Mouse (Mus musculus): Measurements from ENCODE around the gene Lcn11.
"Not testable (repeated sequence)": the region's sequence is repeated elsewhere in the genome, so short reads cannot be mapped to it uniquely, and the experiment has no call there.

Gene Lcn11

GRCm38 (mm10) chr2:25776717-25777116, at the start of gene Lcn11:
Gene Lcn11 (plus strand): TSS chr2:25777017.
- no peak for DNase-seq (ENCODE audit: low spot score)

GRCm38 (mm10) chr2:25733199-25733930, 43.5 kb upstream of the Lcn11 start:
- no peak for DNase-seq (ENCODE audit: low spot score)

DNA sequence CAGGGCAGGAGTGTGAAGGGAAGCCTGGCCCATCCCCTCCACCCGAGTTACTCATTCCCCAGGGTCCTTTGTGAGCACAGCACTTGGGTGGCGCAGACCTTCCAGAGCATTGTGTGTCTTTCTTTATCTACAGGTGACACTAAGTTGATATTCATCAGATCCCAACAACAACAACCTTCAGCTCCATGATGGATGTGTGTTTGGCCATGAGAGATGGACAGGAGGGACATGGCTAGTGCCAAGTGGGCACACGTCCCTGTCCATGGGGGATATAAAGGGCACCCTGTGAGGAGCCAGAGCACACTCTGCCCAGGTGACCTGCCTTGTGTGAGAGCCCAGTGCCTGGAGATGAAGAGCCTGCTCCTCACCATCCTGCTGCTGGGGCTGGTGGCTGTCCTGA, 40.1 kb upstream of the Lcn11 start, which contains the start of gene Obp2b:
Gene Obp2b (plus strand): TSS at position 301 of the 400 bp plus-strand sequence.
- not testable (repeated sequence) for DNase-seq (ENCODE audit: low spot score)

- no peak for DNase-seq (ENCODE audit: low spot score)
Observed at GRCm38 (mm10) chr2:25741671-25742070, 35.1 kb upstream of the Lcn11 start.

GRCm38 (mm10) chr2:25754201-25754600, 22.6 kb upstream of the Lcn11 start:
- no peak for DNase-seq (ENCODE audit: low spot score)

DNA sequence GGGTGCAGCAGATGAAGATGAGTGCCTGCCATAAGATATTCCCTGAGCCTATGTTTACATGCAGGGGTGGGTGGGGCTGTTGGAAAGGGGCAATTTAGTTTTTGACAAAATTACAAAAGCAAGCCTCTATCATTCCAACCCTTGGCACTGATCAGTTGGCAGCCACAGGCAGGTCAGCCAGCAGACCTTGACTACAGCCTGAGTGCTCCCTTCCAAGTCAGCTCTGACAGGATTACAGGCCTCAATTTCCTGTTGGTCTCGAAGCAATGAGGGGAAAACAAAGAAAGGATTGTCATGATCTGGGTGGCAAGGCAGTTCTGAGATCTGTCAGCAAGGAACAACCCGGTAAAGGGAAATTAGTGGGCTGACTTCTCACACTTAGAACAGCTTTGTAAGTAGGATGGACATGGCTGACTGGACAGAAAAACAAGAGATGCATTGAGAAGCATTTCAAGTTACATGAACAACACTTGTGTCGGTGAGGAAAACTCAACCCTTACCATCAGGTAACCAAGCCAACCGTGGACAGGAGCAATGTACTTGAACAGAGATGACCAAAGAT, 18.7 kb upstream of the Lcn11 start:
- no peak for DNase-seq (ENCODE audit: low spot score)

GRCm38 (mm10) chr2:25765269-25765668, 11.5 kb upstream of the Lcn11 start, which contains the start of gene Lcn3:
Gene Lcn3 (plus strand): TSS chr2:25765569.
- no peak for DNase-seq (ENCODE audit: low spot score)

- no peak for DNase-seq (ENCODE audit: low spot score)
Observed at GRCm38 (mm10) chr2:25767764-25768163, 9.1 kb upstream of the Lcn11 start.

DNA sequence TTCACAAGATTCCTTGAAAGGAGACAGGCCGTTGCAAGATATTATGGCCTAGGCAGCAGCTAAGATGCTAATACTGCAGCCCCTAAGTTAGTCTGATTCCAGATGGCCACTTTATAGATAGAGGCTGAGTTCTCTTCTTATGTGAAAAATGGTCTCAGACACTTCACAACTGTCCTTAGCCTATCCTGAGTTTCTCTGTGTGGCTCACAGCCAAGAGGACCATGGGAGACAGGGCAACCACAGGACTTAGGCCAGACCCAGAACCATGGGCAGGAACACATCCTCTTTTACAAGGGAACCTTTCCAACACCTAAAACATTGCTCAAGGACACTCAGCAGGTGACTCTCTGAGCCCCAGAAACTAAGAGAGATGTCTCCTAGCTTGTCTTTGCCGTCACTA, 3.3 kb upstream of the Lcn11 start:
- no peak for DNase-seq (ENCODE audit: low spot score)

- DNase-seq (ENCODE audit: low spot score), result no peak
Observed at GRCm38 (mm10) chr2:25774640-25775039, 2.2 kb upstream of the Lcn11 start.

- no peak for DNase-seq (ENCODE audit: low spot score)
Observed at GRCm38 (mm10) chr2:25775991-25776390, 826 bp upstream of the Lcn11 start.

DNA sequence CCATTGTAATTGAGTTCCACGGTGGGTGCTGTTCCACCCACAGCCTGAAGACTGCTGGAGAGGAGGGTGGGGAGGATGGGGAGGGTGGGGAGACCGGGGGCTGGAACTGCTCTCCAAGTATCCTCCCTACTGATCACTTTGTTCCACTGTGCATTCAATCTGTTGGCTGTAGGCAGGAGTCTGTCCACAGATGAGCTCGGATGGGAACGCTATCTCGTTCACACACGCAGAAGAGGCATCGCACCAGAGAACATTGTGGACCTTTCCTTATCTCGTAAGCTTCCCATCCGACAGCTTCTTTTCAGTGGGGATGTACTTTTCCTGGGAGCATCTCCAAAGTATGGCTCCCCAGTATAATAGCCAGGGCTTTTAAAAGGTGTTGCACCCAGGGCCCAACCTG, 2.3 kb downstream of the Lcn11 start:
- DNase-seq (ENCODE audit: low spot score), result no peak

- DNase-seq (ENCODE audit: low spot score), result no peak
Observed at GRCm38 (mm10) chr2:25780921-25781320, 4.1 kb downstream of the Lcn11 start.

DNA sequence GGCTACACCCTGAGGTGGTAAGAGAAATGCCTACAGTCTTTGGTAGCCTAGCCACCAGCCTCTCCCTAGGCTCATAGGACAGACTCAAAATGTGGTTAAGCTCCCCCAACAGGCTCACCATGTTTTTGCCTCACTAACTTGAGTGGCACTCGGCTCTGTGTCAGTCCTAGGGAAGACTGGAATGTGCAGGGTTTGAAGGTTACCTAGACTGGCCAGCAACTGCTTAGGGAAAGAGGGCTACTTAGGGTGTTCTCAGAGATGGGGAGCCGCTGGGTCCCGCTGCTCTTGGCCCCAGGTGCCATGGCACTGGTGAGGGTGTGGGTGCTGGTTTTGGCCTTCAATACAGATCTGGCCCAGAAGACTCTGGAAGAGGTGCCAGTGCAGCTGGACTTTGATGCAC, 5.1 kb downstream of the Lcn11 start, which contains the start of gene Gm13539:
Gene Gm13539 (plus strand): TSS at position 301 of the 400 bp plus-strand sequence.
- DNase-seq (ENCODE audit: low spot score), result no peak

DNA sequence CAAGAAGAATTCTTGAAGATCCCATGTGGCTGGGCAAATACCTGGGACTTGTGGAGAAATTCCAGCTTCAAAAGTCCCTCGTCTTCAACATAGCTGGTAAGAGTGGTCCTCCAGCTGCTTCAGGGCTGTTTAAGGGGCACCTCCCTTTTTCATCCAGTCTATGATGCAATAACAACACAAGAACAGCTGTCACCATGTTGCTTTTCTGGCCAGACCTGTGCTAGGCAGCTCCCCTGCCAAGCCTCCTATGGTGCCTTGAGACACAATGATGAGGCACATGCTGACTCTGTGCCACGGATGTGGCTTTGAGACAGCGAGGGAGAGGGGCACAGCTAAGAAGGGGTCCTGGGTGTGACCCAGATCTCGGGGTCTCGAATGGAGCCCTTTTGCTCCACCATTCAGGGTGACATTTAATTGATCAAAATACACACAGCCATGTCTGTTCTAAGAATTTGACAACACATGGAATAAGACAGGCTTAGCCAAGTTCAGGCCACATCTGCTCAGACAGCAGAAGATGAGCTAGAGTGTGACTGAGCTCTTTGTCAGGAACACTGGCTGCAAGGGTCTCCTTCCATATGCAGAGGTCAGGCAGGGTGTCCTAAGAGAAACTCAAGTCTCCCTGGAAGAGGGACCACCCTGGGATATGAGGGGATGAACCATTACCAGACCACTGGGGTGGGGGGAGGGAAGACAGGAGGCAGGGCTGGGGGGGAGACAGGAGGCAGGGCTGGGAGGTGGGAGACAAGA, 8.9 kb downstream of the Lcn11 start:
- no peak for DNase-seq (ENCODE audit: low spot score)

- DNase-seq (ENCODE audit: low spot score), result no peak
Observed at GRCm38 (mm10) chr2:25789092-25789491, 12.3 kb downstream of the Lcn11 start.

DNA sequence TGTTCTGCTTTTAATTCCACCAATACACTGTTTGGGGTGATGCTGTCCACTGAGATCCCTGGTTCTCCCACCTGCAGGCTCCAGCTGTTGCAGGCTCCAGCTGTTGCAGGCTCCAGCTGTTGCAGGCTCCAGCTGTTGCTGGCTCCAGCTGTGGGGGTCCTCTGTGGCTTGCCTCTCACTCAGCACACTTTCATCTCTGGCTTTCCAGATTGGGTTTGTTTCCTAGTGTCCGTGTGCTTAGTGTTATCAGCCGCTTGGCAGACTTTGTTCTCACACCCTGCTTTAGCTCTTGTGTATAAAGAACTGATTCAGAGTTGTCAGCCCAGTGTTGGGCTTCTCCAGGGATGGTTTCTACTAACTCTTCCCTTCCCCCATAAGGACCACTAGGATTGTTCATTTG, 20.8 kb downstream of the Lcn11 start:
- DNase-seq (ENCODE audit: low spot score), result no peak

DNA sequence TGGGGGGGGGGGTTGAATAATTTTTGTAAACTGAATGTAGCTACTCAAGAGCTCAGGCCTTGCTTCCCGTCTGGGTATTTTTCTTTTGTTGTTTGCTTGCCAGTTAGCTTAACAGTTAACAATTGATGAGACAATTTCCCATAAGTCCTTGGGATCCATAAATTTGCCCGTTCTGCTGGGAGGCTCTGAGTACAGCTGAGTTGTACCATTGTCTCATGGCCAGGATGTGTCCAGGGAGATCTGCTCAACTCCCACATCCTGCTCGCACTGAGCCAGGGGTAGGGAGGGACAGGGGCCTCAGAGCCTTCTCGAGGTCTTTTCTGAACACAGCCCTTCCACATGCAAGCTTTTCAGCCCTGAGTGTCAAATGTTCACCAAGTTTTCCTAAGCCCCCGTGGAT, 21.2 kb downstream of the Lcn11 start:
- DNase-seq (ENCODE audit: low spot score), result no peak

- DNase-seq (ENCODE audit: low spot score), result no peak
Observed at GRCm38 (mm10) chr2:25811711-25812110, 34.9 kb downstream of the Lcn11 start.

GRCm38 (mm10) chr2:25813364-25813763, 36.5 kb downstream of the Lcn11 start:
- DNase-seq (ENCODE audit: low spot score), result no peak

- DNase-seq (ENCODE audit: low spot score), result not testable (repeated sequence)
Observed at GRCm38 (mm10) chr2:25815748-25816147, 38.9 kb downstream of the Lcn11 start, which contains the start of gene Glt6d1. Gene Glt6d1 (minus strand): TSS chr2:25815848.

GRCm38 (mm10) chr2:25822806-25823205, 46.0 kb downstream of the Lcn11 start, which contains the start of gene Lcn9:
Gene Lcn9 (plus strand): TSS chr2:25823153.
- no peak for DNase-seq (ENCODE audit: low spot score)

DNA sequence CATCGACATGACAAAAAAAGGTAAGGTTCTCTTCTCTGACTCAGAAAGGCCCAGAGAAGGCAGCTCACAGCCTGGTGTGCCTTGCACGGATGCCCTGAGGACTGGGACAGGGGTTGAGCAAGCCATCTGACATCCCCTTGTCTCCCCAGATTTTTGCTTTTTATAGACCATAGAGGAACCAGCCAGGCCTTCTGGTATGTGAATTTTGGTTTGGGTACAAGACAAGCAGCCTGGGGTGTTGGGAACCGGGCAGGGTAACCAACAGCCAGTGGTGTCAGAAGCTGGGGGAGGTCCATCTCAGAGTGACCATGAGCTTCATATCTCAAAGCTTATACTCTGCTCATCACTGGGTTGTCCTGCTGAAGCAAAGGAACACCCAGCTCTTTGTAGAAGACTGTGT, 47.9 kb downstream of the Lcn11 start:
- no peak for DNase-seq (ENCODE audit: low spot score)
